Mouse (Mus musculus): ENCODE results near the gene Rab43. TPM values are rescaled to one million over a fixed set of nuclear protein-coding genes. Genes with fewer than 3 reads are reported as not detected.

Rab43 gene
- total and polyA plus RNA-seq, 3 experiments, result 4.0 to 13.2 TPM; not detected in 1

DNA sequence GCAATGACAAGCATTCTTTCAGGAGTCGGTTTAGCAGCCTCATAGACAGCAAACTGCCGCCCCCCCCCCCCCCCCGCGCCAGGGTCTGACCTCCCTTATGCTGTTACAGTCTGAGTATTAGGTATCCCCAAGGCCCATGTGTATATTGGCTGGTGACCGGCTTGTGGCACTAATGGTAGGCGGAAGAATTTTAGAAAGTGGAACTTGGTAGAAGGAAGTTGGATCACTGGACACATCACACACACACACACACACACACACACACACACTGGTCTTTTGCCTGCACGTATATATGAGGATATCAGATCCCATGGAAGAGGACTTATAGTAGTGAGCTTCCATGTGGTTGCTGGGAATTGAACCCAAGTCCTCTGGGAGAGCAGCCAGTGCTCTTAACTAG is 9.5 kb downstream of the Rab43 start:
- no peaks in the 10 kb centered on the region for H3K27me3 ChIP-seq (ENCODE audit: control insufficient read depth in 1 of 2, insufficient read depth in 2 of 2, low read length in 2 of 2)
- no peak overlapping the region for H3K9ac ChIP-seq (ENCODE audit: control insufficient read depth, low read depth, low read length, poor library complexity, severe bottlenecking)
- H3K79me2 ChIP-seq (ENCODE audit: control insufficient read depth, insufficient read depth, low read length, poor library complexity), result no peaks in the 10 kb centered on the region
- no peak for DNase-seq (ENCODE audit: low read depth, low spot score)
- H3K9me3 ChIP-seq (replicated peaks; ENCODE audit: insufficient read depth, low read length), result no peaks in the 10 kb centered on the region
- H3K4me3 ChIP-seq (ENCODE audit: control insufficient read depth in 1 of 2, insufficient read depth in 1 of 2, low read depth in 2 of 2, low read length in 2 of 2), result no peak overlapping the region
- H3K4me1 ChIP-seq (ENCODE audit: control insufficient read depth in 1 of 2, insufficient read depth in 2 of 2, low read length in 2 of 2), result peaks cover 4% of the 10 kb centered on the region in 2 experiments; a peak in 2 of 4 replicates
- TF ChIP-seq TAL1 (IDR thresholded peaks at IDR 0.05; ENCODE audit: low read length) (no peak), ZNF384 (IDR thresholded peaks at IDR 0.05; ENCODE audit: low read depth, low read length) (no peak), E2F4 (IDR thresholded peaks at IDR 0.05; ENCODE audit: borderline replicate concordance, low read depth, low read length) (no peak), TBP (IDR thresholded peaks at IDR 0.05; ENCODE audit: low read depth, low read length) (no peak), GABPA (IDR thresholded peaks at IDR 0.05; ENCODE audit: low read depth, low read length) (no peak), BHLHE40 (IDR thresholded peaks at IDR 0.05; ENCODE audit: borderline replicate concordance, low read depth, low read length) (no peak), TCF12 (IDR thresholded peaks at IDR 0.05; ENCODE audit: low read depth, low read length) (no peak), CHD1 (IDR thresholded peaks at IDR 0.05; ENCODE audit: low read depth, low read length) (no peak), ZMIZ1 (IDR thresholded peaks at IDR 0.05; ENCODE audit: low read depth, low read length) (no peak), MXI1 (IDR thresholded peaks at IDR 0.05; ENCODE audit: low read depth, low read length) (no peak), EP300 (IDR thresholded peaks at IDR 0.05; ENCODE audit: low read depth in 1 of 2, low read length in 2 of 2) (no peak), GATA1 (IDR thresholded peaks at IDR 0.05; ENCODE audit: low read depth, low read length) (no peak), POLR2A (IDR thresholded peaks at IDR 0.05; ENCODE audit: control insufficient read depth in 1 of 2, insufficient read depth in 1 of 2, low read depth in 1 of 2, low read length in 2 of 2, poor library complexity in 1 of 2) (no peak), SIN3A (IDR thresholded peaks at IDR 0.05; ENCODE audit: low read length) (no peak), ZC3H11A (IDR thresholded peaks at IDR 0.05; ENCODE audit: low read depth, low read length) (no peak), MYB (IDR thresholded peaks at IDR 0.05; ENCODE audit: low read depth, low read length) (no peak), NRF1 (IDR thresholded peaks at IDR 0.05; ENCODE audit: insufficient read depth, low read depth, low read length, poor library complexity, severe bottlenecking) (no peak)
- H3K27ac ChIP-seq (ENCODE audit: control insufficient read depth, low read depth, low read length), result no peak overlapping the region
- H3K36me3 ChIP-seq (ENCODE audit: control insufficient read depth in 1 of 2, insufficient read depth in 2 of 2, low read length in 2 of 2), result peaks cover 0 to 5% of the 10 kb centered on the region in 2 experiments; a peak in 2 of 4 replicates

DNA sequence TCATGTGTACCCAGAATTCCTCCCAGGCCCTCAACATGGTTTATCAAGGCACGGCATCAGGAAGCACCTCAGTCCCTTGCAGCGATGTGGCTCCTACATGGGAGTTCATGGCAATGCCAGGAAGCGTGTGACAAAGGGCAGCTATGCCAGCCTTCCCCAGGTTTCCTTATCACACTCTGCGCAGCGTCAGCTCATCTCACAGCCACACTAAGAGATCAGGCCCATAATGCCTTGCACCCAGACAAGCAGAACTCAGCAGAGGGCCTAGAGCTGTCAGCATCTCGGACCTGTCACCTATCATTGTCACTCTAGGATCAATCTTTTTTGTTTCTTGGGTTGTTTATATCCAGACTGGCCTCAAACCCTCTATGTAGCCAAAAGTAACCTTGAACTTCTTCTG is 12.4 kb downstream of the Rab43 start:
- Histone ChIP-seq H3K9me3 (replicated peaks; ENCODE audit: insufficient read depth, low read length) (no peaks in the 10 kb centered on the region), H3K4me1 (ENCODE audit: control insufficient read depth in 1 of 2, insufficient read depth in 2 of 2, low read length in 2 of 2) (no peaks in the 10 kb centered on the region), H3K27ac (ENCODE audit: control insufficient read depth, low read depth, low read length) (no peak overlapping the region), H3K4me3 (ENCODE audit: control insufficient read depth in 1 of 2, insufficient read depth in 1 of 2, low read depth in 2 of 2, low read length in 2 of 2) (no peak overlapping the region), H3K36me3 (ENCODE audit: control insufficient read depth in 1 of 2, insufficient read depth in 2 of 2, low read length in 2 of 2) (no peaks in the 10 kb centered on the region), H3K79me2 (ENCODE audit: control insufficient read depth, insufficient read depth, low read length, poor library complexity) (no peaks in the 10 kb centered on the region), H3K27me3 (ENCODE audit: control insufficient read depth in 1 of 2, insufficient read depth in 2 of 2, low read length in 2 of 2) (no peaks in the 10 kb centered on the region), H3K9ac (ENCODE audit: control insufficient read depth, low read depth, low read length, poor library complexity, severe bottlenecking) (no peak overlapping the region)
- DNase-seq (ENCODE audit: low read depth, low spot score), result no peak
- TF ChIP-seq ETS1 (IDR thresholded peaks at IDR 0.05; ENCODE audit: low read depth, low read length) (no peak), USF1 (IDR thresholded peaks at IDR 0.05; ENCODE audit: low read depth, low read length) (no peak), CTCF (IDR thresholded peaks at IDR 0.05 in 2 of 3, conservative IDR thresholded peaks at IDR 0.05 in 1 of 3; ENCODE audit: control insufficient read depth in 1 of 3, insufficient read depth in 1 of 3, low read depth in 2 of 3, low read length in 3 of 3, poor library complexity in 1 of 3, severe bottlenecking in 1 of 3) (no peak), POLR2AphosphoS2 (IDR thresholded peaks at IDR 0.05; ENCODE audit: low read length) (no peak), KAT2A (conservative IDR thresholded peaks at IDR 0.05; ENCODE audit: low read depth, low read length) (no peak), CHD1 (IDR thresholded peaks at IDR 0.05; ENCODE audit: low read depth, low read length) (no peak), ZMIZ1 (IDR thresholded peaks at IDR 0.05; ENCODE audit: low read depth, low read length) (no peak), CHD2 (IDR thresholded peaks at IDR 0.05; ENCODE audit: low read length) (no peak), ZC3H11A (IDR thresholded peaks at IDR 0.05; ENCODE audit: low read depth, low read length) (no peak), TCF12 (IDR thresholded peaks at IDR 0.05; ENCODE audit: low read depth, low read length) (no peak), MAZ (IDR thresholded peaks at IDR 0.05; ENCODE audit: low read depth, low read length) (no peak), UBTF (IDR thresholded peaks at IDR 0.05; ENCODE audit: borderline replicate concordance, insufficient read depth, low read depth, low read length) (no peak), SMC3 (IDR thresholded peaks at IDR 0.05; ENCODE audit: low read depth, low read length) (no peak), E2F4 (IDR thresholded peaks at IDR 0.05; ENCODE audit: borderline replicate concordance, low read depth, low read length) (no peak), GABPA (IDR thresholded peaks at IDR 0.05; ENCODE audit: low read depth, low read length) (no peak), NRF1 (IDR thresholded peaks at IDR 0.05; ENCODE audit: insufficient read depth, low read depth, low read length, poor library complexity, severe bottlenecking) (no peak), JUND (IDR thresholded peaks at IDR 0.05; ENCODE audit: low read depth, low read length) (no peak), MAX (IDR thresholded peaks at IDR 0.05; ENCODE audit: low read length) (no peak)

All from MEL (cell line).